Mouse (Mus musculus): Measurements from ENCODE around the gene Pacrg.

DNA sequence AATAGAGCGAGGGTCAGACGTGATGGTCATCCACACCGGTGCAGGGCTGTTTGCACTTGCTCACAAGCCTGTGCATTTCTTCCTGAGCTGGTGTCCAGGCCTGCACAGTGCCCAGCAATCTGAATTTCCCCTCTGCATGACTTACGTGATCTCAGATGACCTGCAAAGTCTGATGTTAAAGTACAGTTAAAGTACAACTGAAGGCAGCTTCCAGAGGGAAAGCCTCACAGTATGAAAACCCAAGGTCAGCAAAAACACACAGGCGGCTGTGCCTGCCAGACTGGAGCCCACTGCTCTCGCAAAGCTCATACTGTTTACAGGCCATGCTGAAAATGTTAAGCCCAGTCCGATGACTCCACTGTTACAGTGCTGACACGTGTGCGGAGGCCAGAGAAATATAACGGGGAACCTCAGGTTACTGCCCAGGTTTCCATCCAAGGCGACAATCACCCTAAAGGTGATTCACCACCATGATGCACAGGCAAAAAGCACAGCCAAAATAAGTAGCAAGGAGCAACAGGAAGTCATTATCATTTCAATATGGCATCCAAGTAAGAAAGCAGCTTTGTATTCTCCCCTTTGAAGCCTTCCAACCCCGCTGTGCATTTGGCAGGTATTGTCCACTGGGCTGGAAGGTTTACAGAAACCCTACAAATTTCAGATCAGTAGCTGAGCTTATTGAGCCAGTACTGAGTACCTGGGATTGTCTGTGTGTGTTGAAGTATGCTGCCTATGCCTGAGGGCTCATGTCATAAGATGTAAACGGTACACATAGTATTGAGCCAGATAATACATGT is 213.6 kb downstream of the Pacrg start:
- TF ChIP-seq CTCF (IDR thresholded peaks at IDR 0.05; ENCODE audit: control insufficient read depth, insufficient read depth, insufficient read length) (no peak), MYOG (IDR thresholded peaks at IDR 0.05; ENCODE audit: control insufficient read depth, extremely low read depth, insufficient read length) (no peak), MAX (IDR thresholded peaks at IDR 0.05) (no peak), USF1 (IDR thresholded peaks at IDR 0.05; ENCODE audit: low read depth) (no peak), MYOD1 (IDR thresholded peaks at IDR 0.05; ENCODE audit: control insufficient read depth, insufficient read length, low read depth) (no peak), FOSL1 (IDR thresholded peaks at IDR 0.05; ENCODE audit: insufficient read depth, low read length, poor library complexity, severe bottlenecking) (no peak), CEBPB (IDR thresholded peaks at IDR 0.05; ENCODE audit: low read depth) (no peak)
